Mouse (Mus musculus) embryonic facial prominence, embryonic 11.5 days (tissue): Measurements from ENCODE around the gene Irs1. TPM values are rescaled to one million over a fixed set of nuclear protein-coding genes. Genes with fewer than 3 reads are reported as not detected.

Source experiments
- ATAC-seq: fragments of 200-750 bp; cut with Nextera tagmentation; replicated peaks from 2 replicates; pipeline ENCODE4 v1.8.0; 2017; ENCODE audit warnings: low read depth; ENCODE audit not compliant: insufficient number of reproducible peaks, low FRiP score, low TSS enrichment
- DNase-seq: peaks from one replicate; pipeline ENCODE4 v3.0.0-alpha.2; 2015; ENCODE audit warnings: low spot score
- H3K27ac ChIP-seq: fragments of 300-500 bp; sonication (generic); replicated peaks from 2 replicates; pipeline ENCODE4 v1.5.1; 2014; ENCODE audit warnings: mild to moderate bottlenecking, low read depth, low read length, control low read depth
- H3K27me3 ChIP-seq: fragments of 300-500 bp; sonication (generic); 2 replicates; pipeline ENCODE4 v1.6.1; 2014; ENCODE audit warnings: mild to moderate bottlenecking, low read length, moderate library complexity, mixed read lengths; ENCODE audit not compliant: control insufficient read depth, insufficient read depth
- H3K36me3 ChIP-seq: fragments of 300-500 bp; sonication (generic); replicated peaks from 2 replicates; pipeline ENCODE4 v1.6.1; 2014; ENCODE audit warnings: low read depth, mild to moderate bottlenecking, low read length, moderate library complexity, mixed read lengths; ENCODE audit not compliant: control insufficient read depth, insufficient read depth
- H3K4me1 ChIP-seq: fragments of 300-500 bp; sonication (generic); 2 replicates; pipeline ENCODE4 v1.6.1; 2014; ENCODE audit warnings: low read length, mixed read lengths; ENCODE audit not compliant: control insufficient read depth, insufficient read depth
- H3K4me2 ChIP-seq: fragments of 300-500 bp; sonication (generic); 2 replicates; pipeline ENCODE4 v1.6.1; 2014; ENCODE audit warnings: low read depth, mild to moderate bottlenecking, control low read depth, low read length, moderate library complexity
- H3K4me3 ChIP-seq: fragments of 300-500 bp; sonication (generic); 2 replicates; pipeline ENCODE4 v1.5.1; 2014; ENCODE audit warnings: low read depth, low read length, control low read depth
- H3K9ac ChIP-seq: fragments of 300-500 bp; sonication (generic); replicated peaks from 2 replicates; pipeline ENCODE4 v1.6.1; 2014; ENCODE audit warnings: mild to moderate bottlenecking, control low read depth, low read length
- H3K9me3 ChIP-seq: fragments of 300-500 bp; sonication (generic); replicated peaks from 2 replicates; pipeline ENCODE4 v1.6.1; 2016; ENCODE audit warnings: mild to moderate bottlenecking, low read length, inconsistent platforms, mixed read lengths; ENCODE audit not compliant: control insufficient read depth
- WGBS: fragments of 180-500 bp; shearing (Covaris S2); extraction: QIAGEN DNeasy Blood & Tissue Kit; methylation state at CpG from one replicate; pipeline ENCODE4 v1.1.7; 2014; 5-methylcytosine and 5-hydroxymethylcytosine counted together
- polyA plus RNA-seq: library from polyadenylated mRNA; unstranded; fragments of >200 nt; fragmentation: Nextera tagmentation; extraction: Ambion mirVana; gene quantifications from 2 replicates; pipeline ENCODE4 v1.2.1, GENCODE M21; 2014

Gene Irs1
- 7.9 and 8.3 TPM in 2 replicates for polyA plus RNA-seq

DNA sequence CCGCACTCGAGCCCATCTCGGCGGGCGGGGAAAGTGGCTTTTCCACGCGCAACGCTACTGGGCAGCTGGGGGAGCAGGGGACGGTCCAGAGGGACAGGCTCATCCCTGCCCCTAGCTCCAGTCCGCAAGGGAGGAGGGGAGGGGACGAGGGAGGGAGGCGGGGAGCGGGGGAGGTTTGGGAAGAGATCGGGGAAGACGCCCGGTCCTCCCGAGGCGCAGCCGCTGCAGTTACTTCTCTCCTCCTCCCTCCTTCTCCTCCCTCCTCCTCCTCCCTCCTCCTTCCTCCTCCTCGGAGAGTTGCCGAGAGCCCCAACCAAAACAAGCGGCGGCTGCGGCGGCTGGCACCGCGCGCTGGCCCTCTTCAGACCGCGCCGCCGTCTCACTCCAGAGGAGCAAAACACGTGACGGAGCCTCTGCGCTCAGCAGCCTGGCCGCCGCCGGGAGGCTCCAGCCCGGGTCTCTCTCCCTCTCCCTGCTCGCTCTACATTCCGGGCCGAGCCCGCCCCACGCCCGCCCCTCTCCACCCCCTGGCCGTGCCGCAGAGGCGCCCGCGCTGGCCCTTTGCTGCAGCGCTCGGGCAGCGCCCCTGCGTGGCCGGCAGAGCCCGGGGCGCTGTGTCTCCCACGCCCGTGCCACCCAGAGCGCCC lies at the start of gene Irs1:
Gene Irs1, minus strand, starts transcription at position 266 of the 647 bp plus-strand sequence.
- peak within 1 kb of the TSS; percentile 94 for H3K27ac ChIP-seq
- H3K4me1 ChIP-seq = no peaks in the 10 kb centered on the region
- no peaks in the 10 kb centered on the region for H3K27me3 ChIP-seq
- H3K4me2 ChIP-seq = peak within 1 kb of the TSS; percentile 92
- peak within 1 kb of the TSS; percentile 73 for H3K4me3 ChIP-seq
- no peaks in the 10 kb centered on the region for H3K9me3 ChIP-seq
- H3K36me3 ChIP-seq = peaks cover 4% of the 10 kb centered on the region
- peak within 1 kb of the TSS; percentile 87 for H3K9ac ChIP-seq
- DNase-seq (peak; percentile 89), ATAC-seq (peak; percentile 90)
- WGBS = under 1% methylated on average over 28 of the region's 60 CpGs

GRCm38 (mm10) chr1:82334506-82334905 lies 43.3 kb upstream of the Irs1 start:
- no peak for ATAC-seq
- no peaks in the 10 kb centered on the region for H3K9me3 ChIP-seq
- H3K4me1 ChIP-seq = no peaks in the 10 kb centered on the region

DNA sequence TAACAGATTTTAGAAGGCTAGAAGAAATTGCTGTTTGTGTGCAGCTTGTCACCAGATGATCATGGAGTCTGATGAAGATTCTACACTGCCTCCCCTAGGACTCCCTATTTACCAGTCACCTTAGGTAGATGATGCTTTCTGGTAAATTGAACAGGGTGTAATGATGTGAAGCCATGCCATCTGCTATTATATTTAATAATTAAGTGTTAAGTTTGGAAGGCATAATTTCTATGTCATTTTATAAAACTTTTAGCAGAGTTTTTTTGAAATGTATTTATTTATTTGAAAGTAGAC lies 38.7 kb upstream of the Irs1 start:
- Histone ChIP-seq H3K27me3 (no peaks in the 10 kb centered on the region), H3K36me3 (no peaks in the 10 kb centered on the region), H3K4me3 (no peak overlapping the region), H3K9me3 (no peaks in the 10 kb centered on the region), H3K4me1 (no peaks in the 10 kb centered on the region), H3K4me2 (no peak overlapping the region), H3K27ac (no peak overlapping the region), H3K9ac (no peak overlapping the region)
- DNase-seq = no peak
- no peak for ATAC-seq

More at GRCm38 (mm10) chr1:82334506-82334905, 43.3 kb upstream of the Irs1 start:
- DNase-seq = no peak
- Histone ChIP-seq H3K4me3 (no peak overlapping the region), H3K27me3 (no peaks in the 10 kb centered on the region), H3K4me2 (no peak overlapping the region), H3K36me3 (no peaks in the 10 kb centered on the region), H3K27ac (no peak overlapping the region), H3K9ac (no peak overlapping the region)
- 88% methylated on average over 3 of the region's 3 CpGs for WGBS

DNA sequence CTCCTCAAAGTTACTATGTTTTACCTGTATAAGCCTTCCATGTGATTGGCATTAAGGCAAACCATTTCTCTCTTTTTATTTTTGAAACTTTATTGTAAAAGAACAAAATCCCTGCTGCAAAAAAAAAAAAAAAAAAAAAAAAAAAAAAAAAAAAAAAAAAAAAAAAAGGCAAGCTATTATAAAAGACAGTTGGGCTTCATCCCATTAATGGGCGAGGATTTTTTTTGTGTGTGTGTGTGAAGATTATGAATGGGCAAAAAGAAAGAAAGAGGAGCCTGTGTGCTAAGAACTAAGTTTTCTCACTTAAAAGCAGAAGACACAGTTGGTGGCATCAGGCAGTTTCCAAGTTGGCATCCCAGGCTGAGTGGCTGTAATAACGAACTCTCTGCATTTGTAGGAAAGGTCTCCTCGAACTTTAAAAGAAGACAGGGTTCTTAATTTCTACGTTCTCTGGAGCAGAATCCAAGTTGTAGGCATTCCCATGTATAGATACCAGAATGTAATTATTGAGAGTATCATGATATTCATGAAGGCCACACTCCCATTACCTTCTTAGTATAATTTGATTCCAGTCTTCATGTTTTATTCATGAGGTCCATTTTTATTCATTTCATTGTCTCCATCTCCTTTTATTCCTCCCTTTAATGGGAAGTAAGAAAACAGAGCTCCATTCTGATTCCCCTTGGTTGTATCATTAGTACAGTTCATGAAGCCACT lies 38.2 kb upstream of the Irs1 start:
- no peaks in the 10 kb centered on the region for H3K9me3 ChIP-seq
- H3K27me3 ChIP-seq = no peaks in the 10 kb centered on the region
- H3K36me3 ChIP-seq = no peaks in the 10 kb centered on the region
- no peaks in the 10 kb centered on the region for H3K4me1 ChIP-seq
- no peak overlapping the region for H3K4me3 ChIP-seq
- no peak for ATAC-seq
- DNase-seq = no peak
- H3K27ac ChIP-seq = no peak overlapping the region
- 76% methylated on average over 4 of the region's 4 CpGs for WGBS
- no peak overlapping the region for H3K9ac ChIP-seq
- no peak overlapping the region for H3K4me2 ChIP-seq

DNA sequence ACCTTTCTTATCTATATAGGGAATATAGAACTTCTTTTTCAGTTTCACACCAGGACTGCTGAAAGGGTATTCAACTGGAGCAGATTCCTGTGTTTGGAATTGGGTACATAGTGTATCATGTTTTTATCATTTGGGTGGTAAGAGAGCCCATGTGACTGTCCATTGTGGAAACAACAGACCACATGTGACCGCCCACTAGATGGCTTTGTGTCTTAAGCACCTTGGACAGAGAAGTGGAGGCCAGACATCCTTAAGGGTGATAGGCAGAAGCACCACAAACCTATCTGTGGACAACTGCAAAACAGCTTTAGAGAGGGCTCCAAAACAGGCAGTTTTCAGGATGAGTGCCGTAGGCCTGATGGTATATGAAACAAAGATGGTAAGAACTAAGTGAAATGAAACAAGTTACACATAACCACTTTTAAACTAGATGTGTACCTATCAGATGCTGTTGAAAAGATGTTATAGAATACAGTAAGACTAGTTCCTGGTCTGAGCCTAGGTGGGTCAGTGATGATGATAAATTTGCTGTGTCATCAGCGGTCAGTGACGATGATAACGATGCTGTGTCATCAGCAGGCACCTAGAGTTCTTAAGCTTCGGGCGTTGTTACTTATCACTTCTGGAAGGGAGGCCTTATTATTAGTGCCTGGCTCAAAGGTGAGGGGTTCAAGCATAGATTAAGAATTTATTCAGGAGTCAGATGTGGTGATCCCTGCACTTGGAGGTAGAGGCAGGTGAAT lies 37.0 kb upstream of the Irs1 start:
- Histone ChIP-seq H3K27ac (no peak overlapping the region), H3K27me3 (no peaks in the 10 kb centered on the region), H3K9ac (no peak overlapping the region), H3K4me1 (no peaks in the 10 kb centered on the region), H3K9me3 (no peaks in the 10 kb centered on the region), H3K4me3 (no peak overlapping the region), H3K36me3 (no peaks in the 10 kb centered on the region), H3K4me2 (no peak overlapping the region)
- no peak for DNase-seq
- no peak for ATAC-seq
- 94% methylated on average over 7 of the region's 7 CpGs for WGBS

DNA sequence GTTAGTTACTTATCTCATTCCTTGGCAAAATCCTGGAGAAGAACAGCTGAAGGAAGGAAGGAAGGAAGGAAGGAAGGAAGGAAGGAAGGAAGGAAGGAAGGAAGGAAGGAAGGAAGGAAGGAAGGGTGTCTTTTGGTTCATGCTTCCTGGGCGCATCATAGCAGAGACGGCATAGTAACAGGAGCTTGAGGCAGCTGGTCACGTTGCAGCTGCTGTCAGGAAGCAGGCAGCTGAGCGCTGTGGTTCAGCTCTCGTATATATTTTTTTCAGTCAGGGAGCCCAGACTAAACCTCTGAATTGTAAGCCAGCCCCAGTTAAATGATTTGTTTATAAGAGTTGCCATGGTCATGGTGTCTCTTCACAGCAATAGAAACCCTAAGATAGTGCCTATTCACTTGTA lies 34.9 kb upstream of the Irs1 start:
- Histone ChIP-seq H3K4me2 (no peak overlapping the region), H3K27me3 (no peaks in the 10 kb centered on the region), H3K36me3 (no peaks in the 10 kb centered on the region), H3K27ac (no peak overlapping the region), H3K4me1 (no peaks in the 10 kb centered on the region), H3K4me3 (no peak overlapping the region), H3K9ac (no peak overlapping the region), H3K9me3 (no peaks in the 10 kb centered on the region)
- WGBS = 85% methylated on average over 5 of the region's 5 CpGs
- DNase-seq (no peak), ATAC-seq (no peak)

DNA sequence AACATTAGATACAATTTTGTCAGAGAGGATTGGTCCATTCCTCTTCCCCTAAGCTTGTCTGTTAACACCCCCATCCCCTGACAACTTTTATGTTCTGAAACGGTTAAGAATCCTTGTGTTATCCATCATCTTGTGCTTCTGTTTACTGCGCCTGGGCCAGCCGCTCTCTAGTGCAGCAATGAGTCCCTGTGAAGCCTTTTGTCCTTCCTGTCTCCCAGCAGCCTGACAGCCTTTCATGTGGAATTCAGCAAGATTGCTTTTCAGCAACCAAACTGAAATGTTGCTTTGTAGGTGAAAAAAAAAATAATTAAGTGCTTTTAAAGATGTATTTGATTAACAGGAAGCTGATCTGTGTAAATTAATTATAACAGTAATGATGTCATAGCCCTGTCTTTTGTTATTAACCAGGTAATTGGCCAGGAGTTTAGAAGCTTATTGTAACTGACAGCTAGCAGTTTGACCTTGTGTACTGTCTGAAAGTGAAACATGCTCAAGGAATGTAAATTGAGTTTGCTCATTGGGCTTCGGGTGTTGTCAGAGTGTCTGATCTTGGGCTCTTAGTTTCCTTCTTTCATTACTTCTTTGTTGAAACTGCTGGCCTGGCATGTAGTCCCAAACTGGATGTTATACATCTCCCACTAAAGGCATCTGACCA lies 33.0 kb upstream of the Irs1 start:
- peak; percentile 30 for DNase-seq

More for the DNA sequence above, 33.0 kb upstream of the Irs1 start:
- H3K27me3 ChIP-seq = no peaks in the 10 kb centered on the region
- no peak overlapping the region for H3K4me3 ChIP-seq
- no peak for ATAC-seq
- no peaks in the 10 kb centered on the region for H3K4me1 ChIP-seq
- WGBS = 33% methylated on average over 4 of the region's 4 CpGs
- no peaks in the 10 kb centered on the region for H3K9me3 ChIP-seq
- no peaks in the 10 kb centered on the region for H3K36me3 ChIP-seq
- H3K4me2 ChIP-seq = no peak overlapping the region
- H3K9ac ChIP-seq = no peak overlapping the region
- no peak overlapping the region for H3K27ac ChIP-seq
